Mouse (Mus musculus): Measurements from ENCODE around the gene Cyp4x1.

DNA sequence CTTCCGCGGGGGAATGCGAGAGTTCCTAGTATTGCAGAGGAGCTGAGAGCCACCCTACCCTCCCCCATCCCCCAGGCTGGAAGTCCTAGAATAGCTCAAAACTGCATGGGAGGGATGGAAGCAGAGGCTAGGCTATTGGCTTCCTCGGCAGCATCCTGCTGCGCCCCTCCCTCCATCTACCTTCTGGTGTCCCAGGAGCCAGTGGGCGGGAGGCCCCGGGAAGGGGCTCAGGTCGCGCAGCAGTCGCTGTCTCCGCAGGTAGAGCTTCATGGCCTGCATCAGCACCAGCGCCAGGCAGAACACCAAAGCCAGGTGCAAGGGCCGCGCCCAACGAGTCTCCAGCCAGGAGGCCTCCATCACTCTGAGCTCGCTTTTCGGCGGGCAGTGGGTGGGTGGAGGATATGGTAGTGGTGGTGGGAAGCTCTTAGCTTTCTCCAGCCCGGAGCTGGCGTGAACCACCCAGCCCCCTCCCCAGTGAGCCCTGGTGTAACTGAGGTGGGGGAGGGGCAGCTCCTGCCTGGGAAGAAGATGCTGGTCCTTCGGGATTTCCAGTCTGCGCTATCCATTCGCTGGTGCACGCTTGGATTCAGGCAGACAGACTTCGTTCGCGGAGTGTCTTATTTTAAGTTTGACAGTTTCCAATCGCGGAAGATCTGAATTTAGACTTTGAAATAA, at the start of gene Cyp4x1:
- TF ChIP-seq POLR2A (IDR thresholded peaks at IDR 0.05; ENCODE audit: borderline replicate concordance, low read depth, low read length): no peak
- no peak for TF ChIP-seq CTCF (IDR thresholded peaks at IDR 0.05; ENCODE audit: low read depth, low read length)
